In the genomic region with DNA sequence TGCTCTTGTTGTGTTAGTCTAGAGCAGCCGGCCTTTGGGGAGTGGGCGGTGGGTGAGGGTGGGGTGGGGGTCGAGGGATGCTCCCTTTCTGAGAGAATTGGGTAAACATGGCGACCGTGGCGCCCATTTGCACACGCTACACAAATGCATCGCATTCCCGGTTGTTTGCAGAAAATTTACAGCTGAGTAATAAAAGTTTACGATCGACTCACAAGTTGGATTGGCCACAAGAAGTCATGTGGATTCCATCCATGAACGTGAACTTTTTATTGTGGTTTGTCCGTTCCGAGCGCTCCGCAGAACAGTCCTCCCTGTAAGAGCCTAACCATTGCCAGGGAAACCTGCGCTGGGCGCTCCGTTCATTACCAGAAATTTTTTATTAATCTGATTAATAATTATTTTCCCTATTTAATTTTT, we compare ENCODE assay signal across 8 mouse cellular contexts. TPM values are rescaled to one million over a fixed set of nuclear protein-coding genes. Genes with fewer than 3 reads are reported as not detected.
DNase-seq lines count a peak whose midpoint lies in the region; ATAC-seq and TF ChIP-seq lines count a peak whose summit lies in the region.

Hoxc6 (plus strand) TSS at position 319 of the 417 bp plus-strand sequence.

- H3K9ac ChIP-seq in kidney, embryonic 16.5 days (replicated peaks; ENCODE audit: low read length): peak within 1 kb of the TSS; percentile 90

- H3K4me3 ChIP-seq in embryonic fibroblast, embryonic 13.5 days (ENCODE audit: insufficient read depth, low read length): peak within 1 kb of the TSS; percentile 41
- H3K4me3 ChIP-seq in kidney, embryonic 16.5 days (ENCODE audit: low read length): peak within 1 kb of the TSS; percentile 63
- peak within 1 kb of the TSS; percentile 73 for H3K4me3 ChIP-seq in myocyte

- no peak for TF ChIP-seq CTCF in embryonic fibroblast, embryonic 13.5 days (IDR thresholded peaks at IDR 0.05; ENCODE audit: borderline replicate concordance, insufficient read depth, low read length)

- H3K36me3 ChIP-seq in kidney, embryonic 16.5 days (ENCODE audit: insufficient read depth, low read length): no peaks in the 10 kb centered on the region
- no peaks in the 10 kb centered on the region for H3K36me3 ChIP-seq in myocyte (ENCODE audit: control insufficient read depth, insufficient read depth)

- H3K9me3 ChIP-seq in kidney, embryonic 16.5 days (ENCODE audit: low read length): no peaks in the 10 kb centered on the region

- TF ChIP-seq POLR2A in embryonic fibroblast, embryonic 13.5 days (IDR thresholded peaks at IDR 0.05; ENCODE audit: low read depth, low read length): peak; percentile 78
- peak; percentile 45 for TF ChIP-seq POLR2A in myocyte (IDR thresholded peaks at IDR 0.05; ENCODE audit: insufficient read length, low read depth)

- WGBS in kidney, embryonic 16.5 days: under 1% methylated on average over 19 of the region's 19 CpGs

- H3K27me3 ChIP-seq in kidney, embryonic 16.5 days (ENCODE audit: insufficient read depth, low read length): peaks cover 41% of the 10 kb centered on the region
- no peaks in the 10 kb centered on the region for H3K27me3 ChIP-seq in myocyte (ENCODE audit: control insufficient read depth, insufficient read depth, insufficient read length)

- peak; percentile 36 for DNase-seq in ovary, postnatal 36 days (ENCODE audit: low spot score)
- DNase-seq in ovary, postnatal 14 days (ENCODE audit: low spot score): no peak
- DNase-seq in left cerebral cortex, adult 8-10 months (ENCODE audit: low spot score in 2 of 2): no peak
- DNase-seq in urinary bladder, postnatal 25 days (ENCODE audit: low spot score): no peak
- DNase-seq in cerebellum, adult 11-12 months: no peak

- peak within 1 kb of the TSS; percentile 90 for H3K27ac ChIP-seq in embryonic fibroblast, embryonic 13.5 days (ENCODE audit: insufficient read depth, low read length)
- H3K27ac ChIP-seq in kidney, embryonic 16.5 days (ENCODE audit: low read length): peak within 1 kb of the TSS; percentile 97

- H3K4me1 ChIP-seq in embryonic fibroblast, embryonic 13.5 days (ENCODE audit: control insufficient read depth, insufficient read depth, low read length): no peaks in the 10 kb centered on the region
- H3K4me1 ChIP-seq in kidney, embryonic 16.5 days (ENCODE audit: insufficient read depth, low read length): peaks cover 57% of the 10 kb centered on the region

- ATAC-seq in kidney, embryonic 16.5 days (ENCODE audit: low FRiP score, low TSS enrichment): peak; percentile 40

- H3ac ChIP-seq in myocyte (ENCODE audit: control insufficient read depth, insufficient read length): peak within 1 kb of the TSS; percentile 17

- peak within 1 kb of the TSS; percentile 71 for H3K4me2 ChIP-seq in kidney, embryonic 16.5 days (replicated peaks; ENCODE audit: low read depth, low read length)
- H3K4me2 ChIP-seq in myocyte (ENCODE audit: low read depth): peak within 1 kb of the TSS; percentile 88

- peaks cover 47% of the 10 kb centered on the region for H3K79me2 ChIP-seq in myocyte (ENCODE audit: control insufficient read depth, insufficient read depth)

TF ChIP-seq in myocyte, 11 proteins besides CTCF, POLR2A, EP300 and RAD21:
- peak; percentile 76 for TF ChIP-seq USF1 (IDR thresholded peaks at IDR 0.05; ENCODE audit: low read depth)
- TF ChIP-seq POLR2AphosphoS2 (IDR thresholded peaks at IDR 0.05; ENCODE audit: insufficient read length, low read depth): peak; percentile 60
- TF ChIP-seq MYOD1 (IDR thresholded peaks at IDR 0.05; ENCODE audit: control insufficient read depth in 1 of 3, insufficient read length in 2 of 3, low read depth in 2 of 3): no peak

RNA-seq across cellular contexts. Expression of gene Hoxc6, which starts in this region (rescaled TPM):
- 42.6 and 61.8 TPM in 2 replicates for polyA plus RNA-seq in embryonic fibroblast, embryonic 13.5 days (2011; ENCODE audit: insufficient read length, low read depth, missing spikeins)
- 7.6 and 11.0 TPM in 2 replicates for polyA plus RNA-seq in kidney, embryonic 16.5 days (2015; fragmentation: Nextera tagmentation; extraction: Ambion mirVana)
- 14.0 TPM for polyA plus RNA-seq in myocyte (2012; fragmentation: generic; extraction: Trizol)
- not detected for total RNA-seq in left cerebral cortex, adult 8-10 months (2022)
